Mouse (Mus musculus): ENCODE data around the gene Tanc1. TPM values are rescaled to one million over a fixed set of nuclear protein-coding genes. Genes with fewer than 3 reads are reported as not detected.

The Tanc1 gene
- polyA plus RNA-seq, 1 experiment from 2014 or later, result 10.0 TPM

GRCm38 (mm10) chr2:59660891-59661805 lies 49.3 kb downstream of the Tanc1 start:
- Histone ChIP-seq H3K4me1 (replicated peaks) (peaks cover 28% of the 10 kb centered on the region), H3K9ac (no peak overlapping the region), H3K27me3 (no peaks in the 10 kb centered on the region), H3K27ac (replicated peaks) (no peak overlapping the region; the same call in 1 of the 2 replicates), H3K4me2 (0 out of 2 replicates have a peak overlapping the region, but pooled peaks have one; percentile 0), H3K36me3 (no peaks in the 10 kb centered on the region), H3K9me3 (no peaks in the 10 kb centered on the region), H3K4me3 (no peak overlapping the region)
- 29% methylated on average over 16 of the region's 16 CpGs for WGBS
- ATAC-seq (ENCODE audit: low read depth), result peak; percentile 32; the same call in 1 of the 2 replicates

- Histone ChIP-seq H3K9ac (no peak overlapping the region), H3K4me1 (replicated peaks) (peaks cover 23% of the 10 kb centered on the region), H3K4me2 (no peak overlapping the region), H3K4me3 (no peak overlapping the region), H3K36me3 (no peaks in the 10 kb centered on the region), H3K27me3 (no peaks in the 10 kb centered on the region), H3K9me3 (no peaks in the 10 kb centered on the region), H3K27ac (replicated peaks) (no peak overlapping the region)
- no peak for ATAC-seq (ENCODE audit: low read depth)
- WGBS, result 81% methylated on average over 16 of the region's 16 CpGs
Observed at GRCm38 (mm10) chr2:59664803-59665567, 53.1 kb downstream of the Tanc1 start.

DNA sequence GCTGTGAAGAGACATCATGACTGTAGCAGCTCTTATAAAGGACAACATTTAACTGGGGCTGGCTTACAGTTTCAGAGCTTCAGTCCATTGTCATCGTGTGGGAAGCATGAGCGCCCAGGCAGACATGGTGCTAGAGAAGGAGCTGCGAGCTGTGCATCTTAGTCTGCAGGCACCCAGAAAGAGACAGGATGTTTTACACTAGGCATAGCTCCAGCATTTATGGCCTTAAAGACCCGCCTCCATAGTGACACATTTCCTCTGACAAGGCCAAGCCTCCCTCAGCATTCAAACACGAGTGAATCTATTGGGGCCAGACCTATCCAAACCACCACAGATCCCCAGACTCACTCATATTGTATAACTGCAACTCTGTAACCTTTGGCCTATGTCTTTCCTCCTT lies 54.7 kb downstream of the Tanc1 start:
- H3K9me3 ChIP-seq, result no peaks in the 10 kb centered on the region
- 83% methylated on average over 5 of the region's 5 CpGs for WGBS
- ATAC-seq (ENCODE audit: low read depth), result no peak
- H3K9ac ChIP-seq, result no peak overlapping the region
- H3K4me3 ChIP-seq, result no peak overlapping the region
- H3K4me1 ChIP-seq (replicated peaks), result peaks cover 13% of the 10 kb centered on the region
- no peak overlapping the region for H3K4me2 ChIP-seq
- H3K27ac ChIP-seq (replicated peaks), result no peak overlapping the region
- no peaks in the 10 kb centered on the region for H3K36me3 ChIP-seq
- H3K27me3 ChIP-seq, result no peaks in the 10 kb centered on the region

DNA sequence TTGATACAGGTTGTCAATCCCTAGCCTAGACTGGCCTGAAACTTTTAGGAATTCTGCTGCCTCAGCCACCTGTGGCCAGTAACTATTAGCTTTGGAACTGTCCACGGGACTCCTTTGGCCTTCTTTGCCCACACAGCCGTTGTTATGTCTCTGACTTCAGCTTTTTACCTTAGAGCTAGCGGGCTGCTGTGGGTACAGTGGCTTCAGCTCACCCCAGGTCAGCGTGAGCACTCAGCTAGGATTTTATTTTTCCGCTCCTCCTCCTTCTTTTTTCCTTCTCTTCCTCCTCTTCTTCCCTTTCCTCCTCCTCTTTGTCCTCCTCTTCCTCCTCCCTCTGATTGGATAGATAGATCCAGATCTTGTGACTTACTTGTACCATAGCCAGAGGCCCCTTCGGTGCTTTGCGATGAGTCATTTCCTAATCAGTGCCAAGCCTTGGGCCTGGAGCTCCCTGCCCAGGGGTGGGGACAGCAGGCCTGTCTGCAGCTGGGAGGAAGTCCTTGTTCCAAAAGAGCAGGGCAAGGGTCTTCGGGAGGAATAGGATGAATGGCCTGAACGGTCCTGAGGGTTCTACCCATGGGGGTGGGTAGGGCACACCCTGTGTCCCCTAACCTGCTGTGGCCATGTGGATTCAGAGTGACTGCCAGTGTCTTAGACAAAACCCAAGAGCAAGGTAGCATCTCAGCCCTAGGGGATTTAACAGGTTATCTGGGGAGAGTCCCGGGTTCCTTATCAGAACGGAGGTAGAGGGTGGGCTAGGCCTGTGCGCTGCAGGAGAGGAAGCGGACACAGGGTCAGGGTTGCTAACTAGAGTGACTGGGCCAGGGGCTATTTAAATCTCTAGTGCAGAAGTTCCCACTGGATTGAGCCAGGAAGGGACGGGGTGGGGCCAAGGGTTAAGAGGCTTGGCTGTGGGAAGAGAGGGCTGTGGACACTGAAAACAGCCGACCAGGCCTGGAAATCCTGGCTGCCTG lies 58.5 kb downstream of the Tanc1 start:
- H3K4me3 ChIP-seq, result no peak overlapping the region
- ATAC-seq (ENCODE audit: low read depth), result peak; percentile 34; the same call in 1 of the 2 replicates
- H3K36me3 ChIP-seq, result no peaks in the 10 kb centered on the region
- no peaks in the 10 kb centered on the region for H3K27me3 ChIP-seq
- no peaks in the 10 kb centered on the region for H3K9me3 ChIP-seq
- no peak overlapping the region for H3K4me2 ChIP-seq
- no peak overlapping the region; the same call in 1 of the 2 replicates for H3K27ac ChIP-seq (replicated peaks)
- H3K9ac ChIP-seq, result no peak overlapping the region
- 74% methylated on average over 15 of the region's 15 CpGs for whole genome bisulfite sequencing
- H3K4me1 ChIP-seq (replicated peaks), result peaks cover 14% of the 10 kb centered on the region

DNA sequence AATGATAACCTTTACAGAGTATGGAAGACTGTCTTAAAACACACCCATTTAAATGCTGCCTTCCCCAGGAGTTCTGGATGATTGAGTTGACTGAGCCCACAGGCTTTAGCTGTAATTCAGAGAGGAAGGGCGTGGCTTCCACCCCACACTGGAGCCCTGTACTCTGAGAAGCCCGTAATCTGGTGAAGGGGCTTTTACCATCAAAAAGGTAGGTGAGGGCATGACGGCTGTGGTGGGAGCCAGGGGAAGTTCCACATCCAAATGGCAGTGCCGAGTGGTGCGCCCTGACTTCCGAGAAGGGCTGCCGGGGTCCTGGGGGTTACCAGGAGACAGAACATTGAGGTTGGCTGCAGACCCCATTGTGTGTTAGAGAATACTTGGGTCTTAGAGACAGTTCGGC lies 59.8 kb downstream of the Tanc1 start:
- Histone ChIP-seq H3K36me3 (no peaks in the 10 kb centered on the region), H3K9me3 (no peaks in the 10 kb centered on the region), H3K27me3 (no peaks in the 10 kb centered on the region), H3K4me3 (no peak overlapping the region), H3K4me1 (replicated peaks) (peaks cover 17% of the 10 kb centered on the region), H3K27ac (replicated peaks) (no peak overlapping the region), H3K4me2 (no peak overlapping the region), H3K9ac (no peak overlapping the region)
- WGBS, result 55% methylated on average over 8 of the region's 8 CpGs
- no peak for ATAC-seq (ENCODE audit: low read depth)

GRCm38 (mm10) chr2:59672086-59672485 lies 60.2 kb downstream of the Tanc1 start:
- H3K27me3 ChIP-seq, result no peaks in the 10 kb centered on the region
- ATAC-seq (ENCODE audit: low read depth), result no peak
- peaks cover 17% of the 10 kb centered on the region for H3K4me1 ChIP-seq (replicated peaks)
- no peak overlapping the region for H3K4me2 ChIP-seq
- H3K4me3 ChIP-seq, result no peak overlapping the region
- H3K36me3 ChIP-seq, result no peaks in the 10 kb centered on the region
- WGBS, result 24% methylated on average over 4 of the region's 4 CpGs
- H3K27ac ChIP-seq (replicated peaks), result no peak overlapping the region
- H3K9me3 ChIP-seq, result no peaks in the 10 kb centered on the region
- H3K9ac ChIP-seq, result no peak overlapping the region

GRCm38 (mm10) chr2:59672686-59673085 lies 60.8 kb downstream of the Tanc1 start:
- Histone ChIP-seq H3K9me3 (no peaks in the 10 kb centered on the region), H3K4me1 (replicated peaks) (peaks cover 17% of the 10 kb centered on the region), H3K4me3 (no peak overlapping the region), H3K9ac (no peak overlapping the region), H3K27me3 (no peaks in the 10 kb centered on the region), H3K27ac (replicated peaks) (no peak overlapping the region), H3K36me3 (no peaks in the 10 kb centered on the region), H3K4me2 (no peak overlapping the region)
- ATAC-seq (ENCODE audit: low read depth), result no peak
- 78% methylated on average over 8 of the region's 8 CpGs for WGBS

GRCm38 (mm10) chr2:59673351-59673750 lies 61.5 kb downstream of the Tanc1 start:
- H3K27me3 ChIP-seq, result no peaks in the 10 kb centered on the region
- ATAC-seq (ENCODE audit: low read depth), result no peak
- H3K9ac ChIP-seq, result no peak overlapping the region
- no peaks in the 10 kb centered on the region for H3K9me3 ChIP-seq
- 92% methylated on average over 6 of the region's 6 CpGs for WGBS
- no peak overlapping the region for H3K4me3 ChIP-seq
- H3K4me1 ChIP-seq (replicated peaks), result peaks cover 17% of the 10 kb centered on the region
- H3K4me2 ChIP-seq, result no peak overlapping the region
- no peak overlapping the region for H3K27ac ChIP-seq (replicated peaks)
- no peaks in the 10 kb centered on the region for H3K36me3 ChIP-seq

GRCm38 (mm10) chr2:59673877-59674276 lies 62.0 kb downstream of the Tanc1 start:
- ATAC-seq (ENCODE audit: low read depth), result no peak

GRCm38 (mm10) chr2:59675270-59675995 lies 63.6 kb downstream of the Tanc1 start:
- Histone ChIP-seq H3K27me3 (no peaks in the 10 kb centered on the region), H3K9ac (no peak overlapping the region), H3K27ac (replicated peaks) (no peak overlapping the region), H3K4me3 (no peak overlapping the region), H3K36me3 (no peaks in the 10 kb centered on the region), H3K4me1 (replicated peaks) (peaks cover 17% of the 10 kb centered on the region), H3K4me2 (no peak overlapping the region), H3K9me3 (no peaks in the 10 kb centered on the region)
- 54% methylated on average over 17 of the region's 17 CpGs for WGBS
- ATAC-seq (ENCODE audit: low read depth), result no peak

More at GRCm38 (mm10) chr2:59673877-59674276, 62.0 kb downstream of the Tanc1 start:
- Histone ChIP-seq H3K36me3 (no peaks in the 10 kb centered on the region), H3K9me3 (no peaks in the 10 kb centered on the region), H3K27me3 (no peaks in the 10 kb centered on the region), H3K27ac (replicated peaks) (no peak overlapping the region), H3K4me2 (no peak overlapping the region), H3K4me3 (no peak overlapping the region), H3K4me1 (replicated peaks) (peaks cover 17% of the 10 kb centered on the region), H3K9ac (no peak overlapping the region)
- 82% methylated on average over 1 of the region's 1 CpGs for WGBS

DNA sequence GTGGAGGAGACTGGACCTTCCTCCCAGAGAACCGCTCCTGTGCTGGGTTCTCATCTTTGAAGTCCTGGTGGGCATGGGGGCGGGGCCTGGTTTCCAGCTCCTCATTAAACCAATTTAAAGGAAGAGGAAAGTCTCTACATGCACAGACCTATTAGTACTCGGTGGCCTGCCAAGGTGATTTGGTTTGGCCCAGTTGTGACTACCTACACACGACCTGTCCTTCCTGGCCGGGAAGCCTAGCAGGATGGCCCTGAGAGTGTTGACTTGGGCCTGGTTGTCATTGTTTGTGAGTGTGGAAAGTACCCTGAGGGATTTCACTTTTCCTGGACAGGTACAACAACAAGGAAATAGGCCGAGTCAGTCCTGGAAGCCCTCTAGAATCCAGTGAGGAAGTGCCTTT lies 64.2 kb downstream of the Tanc1 start:
- no peak overlapping the region for H3K4me3 ChIP-seq
- H3K9me3 ChIP-seq, result no peaks in the 10 kb centered on the region
- no peak overlapping the region for H3K4me2 ChIP-seq
- H3K9ac ChIP-seq, result no peak overlapping the region
- ATAC-seq (ENCODE audit: low read depth), result no peak
- WGBS, result 81% methylated on average over 6 of the region's 6 CpGs
- H3K27me3 ChIP-seq, result no peaks in the 10 kb centered on the region
- H3K27ac ChIP-seq (replicated peaks), result no peak overlapping the region
- H3K36me3 ChIP-seq, result no peaks in the 10 kb centered on the region
- peaks cover 17% of the 10 kb centered on the region for H3K4me1 ChIP-seq (replicated peaks)

All from neural tube, embryonic 13.5 days (tissue).